In genomic region chr4:140849310-140849709, GRCm38 (mm10) we compare ENCODE assay signal across 18 mouse cellular contexts. TPM values are rescaled to one million over a fixed set of nuclear protein-coding genes. Genes with fewer than 3 reads are reported as not detected.
"Had no signal": no experiment of that assay in that cellular context is flagged by ENCODE, and none has a peak within 500 bp of the region (broad histone marks: within the 10 kb centered on the region; RNA-seq: fewer than 3 reads in every experiment).

No protein-coding gene starts in this region.

- H3K27me3 ChIP-seq: limb, embryonic 12.5 days; lung, embryonic 15.5 days; stomach, embryonic 15.5 days had no signal

- H3K4me2 ChIP-seq: limb, embryonic 12.5 days; liver, embryonic 13.5 days; lung, embryonic 15.5 days; midbrain, embryonic 12.5 days; stomach, embryonic 15.5 days had no signal

- H3K4me1 ChIP-seq: lung, embryonic 15.5 days had no signal

- H3K9ac ChIP-seq: limb, embryonic 12.5 days; liver, embryonic 13.5 days; liver, postnatal 0 days; lung, embryonic 15.5 days; midbrain, embryonic 12.5 days; stomach, embryonic 15.5 days had no signal

- H3K4me3 ChIP-seq: layer of hippocampus, adult 2 months; limb, embryonic 12.5 days; liver, embryonic 13.5 days; lung, embryonic 15.5 days; megakaryocyte, embryonic 14.5 days; midbrain, embryonic 12.5 days; stomach, embryonic 15.5 days had no signal

- H3K36me3 ChIP-seq: limb, embryonic 12.5 days; liver, embryonic 13.5 days; lung, embryonic 15.5 days; midbrain, embryonic 12.5 days; stomach, embryonic 15.5 days had no signal

- DNase-seq: kidney, postnatal 10 days; kidney, postnatal 4 days; liver; liver, embryonic 13.5 days; liver, postnatal 0 days; lung, postnatal 14 days; right cerebral cortex, postnatal 14 days; thymus, adult 2 months; thymus, postnatal 25 days had no signal

- ATAC-seq: liver, postnatal 0 days had no signal

- H3K27ac ChIP-seq: layer of hippocampus, adult 2 months; limb, embryonic 12.5 days; liver, embryonic 13.5 days; lung, embryonic 15.5 days; macrophage; midbrain, embryonic 12.5 days; stomach, embryonic 15.5 days had no signal

- H3K9me3 ChIP-seq: limb, embryonic 12.5 days; liver, embryonic 13.5 days; lung, embryonic 15.5 days; midbrain, embryonic 12.5 days; stomach, embryonic 15.5 days had no signal

RNA-seq across cellular contexts. Expression of gene Padi1, which starts 3.7 kb away (rescaled TPM):
- polyA plus RNA-seq: macrophage; midbrain, postnatal 0 days; neural tube, embryonic 14.5 days had no signal

RNA-seq across cellular contexts. Expression of gene Padi3, which starts 38.9 kb away (rescaled TPM):
- polyA plus RNA-seq: midbrain, postnatal 0 days; neural tube, embryonic 14.5 days had no signal
